Mouse (Mus musculus): ENCODE results near the gene Peli3.

DNA sequence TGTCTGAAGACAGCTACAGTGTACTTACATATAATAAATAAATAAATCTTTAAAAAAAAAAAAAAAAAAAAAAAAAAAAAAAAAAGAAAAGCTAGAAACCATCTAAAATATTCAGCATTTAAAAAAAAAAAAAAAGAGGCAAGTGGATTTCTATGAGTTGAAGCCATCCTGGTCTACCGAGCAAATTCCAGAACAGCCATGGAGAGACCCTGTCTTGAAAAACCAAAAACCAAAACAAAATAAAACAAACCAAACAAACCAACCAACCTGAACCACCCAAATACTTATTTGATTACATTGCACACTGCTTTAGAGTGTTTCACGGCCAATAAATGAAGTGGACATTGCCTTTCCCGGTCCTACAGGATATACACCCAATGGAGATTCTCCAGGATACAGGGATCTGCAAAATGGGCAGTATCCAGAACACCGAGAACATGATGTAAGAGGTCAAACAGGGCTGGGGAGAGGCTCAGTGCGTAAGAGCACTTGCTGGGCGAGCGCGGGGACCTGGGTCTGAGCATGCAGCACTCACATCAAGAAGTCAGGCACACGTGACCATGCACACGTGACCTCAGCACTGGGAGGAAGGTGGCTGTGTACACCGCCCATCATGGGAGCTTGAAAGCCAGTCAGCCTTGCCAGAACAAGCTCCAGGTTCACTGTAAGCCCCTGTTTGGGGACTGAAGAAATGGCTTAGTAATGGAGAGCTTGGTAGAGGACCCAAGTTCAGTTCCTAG lies 17.6 kb downstream of the Peli3 start:
- TF ChIP-seq POLR2A (IDR thresholded peaks at IDR 0.05; ENCODE audit: control insufficient read depth, low read depth, low read length) (no peak), CTCF (IDR thresholded peaks at IDR 0.05; ENCODE audit: control insufficient read depth, insufficient read depth, insufficient replicate concordance, low read depth, low read length) (no peak)

Measured in testis, adult 2 months (tissue).